Mouse (Mus musculus) olfactory bulb, adult 2 months (tissue): ENCODE results near the gene Olfr1360.
"Not testable (repeated sequence)": the region's sequence is repeated elsewhere in the genome, so short reads cannot be mapped to it uniquely, and the experiment has no call there.

Source experiments
- CTCF ChIP-seq: fragments of 200-500 bp; IDR thresholded peaks from 2 replicates; pipeline ENCODE4 v1.5.1; 2012; ENCODE audit warnings: low read depth, mild to moderate bottlenecking, low read length, moderate library complexity; ENCODE audit not compliant: insufficient read depth
- POLR2A ChIP-seq: fragments of 200-500 bp; IDR thresholded peaks from 2 replicates; pipeline ENCODE4 v1.6.1; 2012; ENCODE audit warnings: mild to moderate bottlenecking, low read depth, low read length, moderate library complexity; ENCODE audit not compliant: insufficient read depth

GRCm38 (mm10) chr13:21715864-21716539 lies 38.8 kb upstream of the Olfr1360 start, which contains the start of the genes Hist1h2bl and Hist1h2ai:
- not testable (repeated sequence) for TF ChIP-seq CTCF
- peak; percentile 23; the same call in 1 of the 2 replicates for TF ChIP-seq POLR2A
